Mouse (Mus musculus) G1E (cell line): Measurements from ENCODE around the gene Mcm8.

Source experiments
- CTCF ChIP-seq: IDR thresholded peaks from 2 replicates; pipeline ENCODE4 v1.5.1; 2012; ENCODE audit warnings: low read depth, low read length, inconsistent platforms, mixed read lengths
- GATA1 ChIP-seq: IDR thresholded peaks from 2 replicates; pipeline ENCODE4 v1.6.1; 2012; ENCODE audit warnings: borderline replicate concordance, low read length, inconsistent platforms, mixed read lengths

GRCm38 (mm10) chr2:132871663-132872062 is 55.7 kb downstream of the Mcm8 start:
- no peak for TF ChIP-seq GATA1
- TF ChIP-seq CTCF: no peak
